Mouse (Mus musculus) myocyte (in vitro differentiated cells): Measurements from ENCODE around the gene Psmc3ip.

Experiments
- E2F4 ChIP-seq: IDR thresholded peaks from one replicate; pipeline ENCODE4 v1.6.1; 2011; ENCODE audit warnings: mild to moderate bottlenecking, control low read depth, moderate library complexity; ENCODE audit not compliant: insufficient read depth
- MAX ChIP-seq: IDR thresholded peaks from one replicate; pipeline ENCODE4 v1.6.1; 2011; ENCODE audit warnings: low read depth, mild to moderate bottlenecking, control low read depth
- POLR2A ChIP-seq: IDR thresholded peaks from one replicate; pipeline ENCODE4 v1.6.1; 2011; ENCODE audit warnings: low read depth, mild to moderate bottlenecking, control low read depth, moderate library complexity; ENCODE audit not compliant: insufficient read length
- POLR2AphosphoS2 ChIP-seq: IDR thresholded peaks from one replicate; pipeline ENCODE4 v1.6.1; 2011; ENCODE audit warnings: low read depth, control low read depth; ENCODE audit not compliant: insufficient read length
- SRF ChIP-seq: IDR thresholded peaks from one replicate; pipeline ENCODE4 v1.6.1; 2011; ENCODE audit warnings: low read depth; ENCODE audit not compliant: control insufficient read depth, insufficient read length
- TCF12 ChIP-seq: IDR thresholded peaks from one replicate; pipeline ENCODE4 v1.6.1; 2011; ENCODE audit warnings: mild to moderate bottlenecking, control low read depth; ENCODE audit not compliant: poor library complexity, insufficient read depth, severe bottlenecking
- TCF3 ChIP-seq: IDR thresholded peaks from one replicate; pipeline ENCODE4 v1.6.1; 2011; ENCODE audit warnings: low read depth, control low read depth; ENCODE audit not compliant: insufficient read length
- USF1 ChIP-seq: IDR thresholded peaks from one replicate; pipeline ENCODE4 v1.6.1; 2011; ENCODE audit warnings: low read depth, mild to moderate bottlenecking, control low read depth, moderate library complexity

GRCm38 (mm10) chr11:101057860-101058259, 37.4 kb downstream of the Psmc3ip start:
- TF ChIP-seq TCF3, result no peak
- no peak for TF ChIP-seq POLR2A
- no peak for TF ChIP-seq E2F4
- no peak for TF ChIP-seq SRF
- no peak for TF ChIP-seq TCF12
- no peak for TF ChIP-seq MAX
- no peak for TF ChIP-seq USF1
- TF ChIP-seq POLR2AphosphoS2, result no peak
